Mouse (Mus musculus): ENCODE measurements around the gene Adssl1.

DNA sequence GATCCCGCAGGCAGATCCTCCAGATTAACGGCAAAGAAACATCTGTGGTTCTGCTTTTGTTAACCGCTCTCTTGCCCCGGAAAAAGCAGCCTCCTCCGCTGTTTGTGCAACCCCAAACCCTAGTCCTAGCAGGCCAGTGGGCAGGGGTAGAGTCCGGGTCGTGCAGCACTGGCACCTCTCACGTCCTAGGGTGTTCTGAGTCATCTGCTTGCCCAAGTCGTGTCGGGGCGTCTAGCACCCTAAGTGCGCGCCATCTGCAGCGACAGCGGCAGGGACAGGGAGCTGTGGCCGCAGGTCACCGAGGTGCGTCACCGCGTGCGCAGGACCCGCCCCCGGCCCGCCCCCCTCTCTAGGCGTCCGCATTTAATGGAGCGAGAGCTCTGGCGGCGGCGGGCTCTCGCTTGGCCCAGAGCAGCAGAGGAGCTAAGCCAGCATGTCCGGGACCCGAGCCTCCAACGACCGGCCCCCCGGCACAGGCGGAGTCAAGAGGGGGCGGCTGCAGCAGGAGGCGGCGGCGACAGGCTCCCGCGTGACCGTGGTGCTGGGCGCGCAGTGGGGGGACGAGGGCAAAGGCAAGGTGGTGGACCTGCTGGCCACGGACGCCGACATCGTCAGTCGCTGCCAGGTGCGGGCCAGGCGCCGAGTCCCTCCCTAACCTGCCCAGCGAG is at the start of gene Adssl1:
- no peak for TF ChIP-seq CTCF (IDR thresholded peaks at IDR 0.05; ENCODE audit: low read depth)
- no peak for TF ChIP-seq EP300 (optimal IDR thresholded peaks at IDR 0.05)
